Mouse (Mus musculus): ENCODE data around the gene Pdcd2.

Gene Pdcd2

GRCm38 (mm10) chr17:15497882-15498752, 29.0 kb downstream of the Pdcd2 start:
- peak; percentile 97 for DNase-seq

DNA sequence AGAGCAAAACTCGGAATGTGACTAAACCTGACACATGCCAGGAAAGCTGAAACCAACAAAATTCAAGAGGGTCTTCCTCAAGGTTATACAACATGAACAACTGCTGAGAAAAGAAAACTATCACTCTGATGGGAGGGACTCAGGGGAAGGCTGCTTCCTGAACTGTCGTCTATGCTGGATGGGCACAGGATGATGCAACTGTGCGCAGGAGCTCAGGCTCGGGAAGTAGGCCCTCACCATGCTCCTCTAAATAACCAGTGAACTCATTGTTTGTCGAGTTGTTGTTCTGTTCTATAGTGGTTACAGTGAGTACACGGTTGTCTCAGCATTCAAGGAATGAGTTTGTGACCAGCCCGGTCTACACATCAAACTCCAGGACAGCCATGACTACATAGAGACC, 36.6 kb downstream of the Pdcd2 start:
- DNase-seq = no peak

- DNase-seq = no peak
These were observed 54.4 kb downstream of the Pdcd2 start for GRCm38 (mm10) chr17:15472671-15473070.

Measured in thymus, postnatal 4 days (tissue).